Mouse (Mus musculus): Measurements from ENCODE around the gene Egfl6. TPM values are rescaled to one million over a fixed set of nuclear protein-coding genes. Genes with fewer than 3 reads are reported as not detected.

Gene Egfl6
- total RNA-seq, 1 experiment: 1.6 TPM

- H3K27ac ChIP-seq (ENCODE audit: insufficient read depth, low read depth, low read length, poor library complexity, severe bottlenecking): no peak overlapping the region
- no peaks in the 10 kb centered on the region for H3K9me3 ChIP-seq (ENCODE audit: control insufficient read depth, insufficient read depth, low read depth, low read length)
- H3K36me3 ChIP-seq (ENCODE audit: control insufficient read depth, insufficient read depth, low read length, poor library complexity, severe bottlenecking): no peaks in the 10 kb centered on the region
- H3K4me3 ChIP-seq (ENCODE audit: insufficient read depth in 1 of 2, low read depth in 1 of 2, low read length in 2 of 2, poor library complexity in 1 of 2, severe bottlenecking in 1 of 2): no peak overlapping the region
- in situ Hi-C loops (cut with MboI; ENCODE audit: low sequenced_read_pairs in 2 of 2, unreplicated experiment in 2 of 2): no loop called here
- no peak overlapping the region for H3K9ac ChIP-seq (ENCODE audit: insufficient read depth, low read depth, low read length, poor library complexity, severe bottlenecking)
- DNase-seq (ENCODE audit: low read depth, low spot score): no peak
- no peak for TF ChIP-seq HCFC1 (IDR thresholded peaks at IDR 0.05; ENCODE audit: borderline replicate concordance, insufficient read depth, low read length)
- TF ChIP-seq ZC3H11A (IDR thresholded peaks at IDR 0.05; ENCODE audit: borderline replicate concordance, low read depth, low read length): no peak
- no peak for TF ChIP-seq CHD2 (IDR thresholded peaks at IDR 0.05; ENCODE audit: low read depth, low read length)
- no peak for TF ChIP-seq ZNF384 (IDR thresholded peaks at IDR 0.05; ENCODE audit: low read depth, low read length)
- TF ChIP-seq MAFK (IDR thresholded peaks at IDR 0.05; ENCODE audit: insufficient read depth, low read depth, low read length): no peak
- H3K4me1 ChIP-seq (ENCODE audit: control insufficient read depth in 2 of 2, insufficient read depth in 2 of 2, low read length in 2 of 2, poor library complexity in 1 of 2): no peaks in the 10 kb centered on the region
Observed at GRCm38 (mm10) chrX:166495052-166495451, 90.5 kb downstream of the Egfl6 start.

- in situ Hi-C loops (cut with MboI; ENCODE audit: low sequenced_read_pairs in 2 of 2, unreplicated experiment in 2 of 2): no loop called here
- no peaks in the 10 kb centered on the region for H3K9me3 ChIP-seq (ENCODE audit: control insufficient read depth, insufficient read depth, low read depth, low read length)
- peak; percentile 86 for DNase-seq (ENCODE audit: low read depth, low spot score)
- peak within 1 kb of the TSS; percentile 97 for H3K9ac ChIP-seq (ENCODE audit: insufficient read depth, low read depth, low read length, poor library complexity, severe bottlenecking)
- no peaks in the 10 kb centered on the region; the same call in 1 of the 2 replicates for H3K36me3 ChIP-seq (ENCODE audit: control insufficient read depth, insufficient read depth, low read length, poor library complexity, severe bottlenecking)
- H3K4me1 ChIP-seq (ENCODE audit: control insufficient read depth in 2 of 2, insufficient read depth in 2 of 2, low read length in 2 of 2, poor library complexity in 1 of 2): no peaks in the 10 kb centered on the region; a peak in 2 of 4 replicates
- no peak for TF ChIP-seq ZC3H11A (IDR thresholded peaks at IDR 0.05; ENCODE audit: borderline replicate concordance, low read depth, low read length)
- no peak for TF ChIP-seq ZNF384 (IDR thresholded peaks at IDR 0.05; ENCODE audit: low read depth, low read length)
- TF ChIP-seq CHD2 (IDR thresholded peaks at IDR 0.05; ENCODE audit: low read depth, low read length): no peak
- TF ChIP-seq HCFC1 (IDR thresholded peaks at IDR 0.05; ENCODE audit: borderline replicate concordance, insufficient read depth, low read length): no peak
- no peak for TF ChIP-seq MAFK (IDR thresholded peaks at IDR 0.05; ENCODE audit: insufficient read depth, low read depth, low read length)
- peak within 1 kb of the TSS; percentile 97 to 98 for H3K4me3 ChIP-seq (ENCODE audit: insufficient read depth in 1 of 2, low read depth in 1 of 2, low read length in 2 of 2, poor library complexity in 1 of 2, severe bottlenecking in 1 of 2)
- peak within 1 kb of the TSS; percentile 83 for H3K27ac ChIP-seq (ENCODE audit: insufficient read depth, low read depth, low read length, poor library complexity, severe bottlenecking)
Observed at GRCm38 (mm10) chrX:166479365-166479983, 106.0 kb downstream of the Egfl6 start, which contains the start of gene Rab9. Gene Rab9, minus strand, starts transcription at chrX:166479867.

GRCm38 (mm10) chrX:166478631-166479364 is 106.7 kb downstream of the Egfl6 start:
- Histone ChIP-seq H3K4me1 (ENCODE audit: control insufficient read depth in 2 of 2, insufficient read depth in 2 of 2, low read length in 2 of 2, poor library complexity in 1 of 2) (no peaks in the 10 kb centered on the region; a peak in 2 of 4 replicates), H3K36me3 (ENCODE audit: control insufficient read depth, insufficient read depth, low read length, poor library complexity, severe bottlenecking) (no peaks in the 10 kb centered on the region; the same call in none of the 2 replicates), H3K27ac (ENCODE audit: insufficient read depth, low read depth, low read length, poor library complexity, severe bottlenecking) (peak overlapping the region; percentile 83), H3K9ac (ENCODE audit: insufficient read depth, low read depth, low read length, poor library complexity, severe bottlenecking) (peak overlapping the region; percentile 97), H3K9me3 (ENCODE audit: control insufficient read depth, insufficient read depth, low read depth, low read length) (no peaks in the 10 kb centered on the region), H3K4me3 (ENCODE audit: insufficient read depth in 1 of 2, low read depth in 1 of 2, low read length in 2 of 2, poor library complexity in 1 of 2, severe bottlenecking in 1 of 2) (peak overlapping the region; percentile 97 to 98)
- DNase-seq (ENCODE audit: low read depth, low spot score): peak; percentile 3
- in situ Hi-C loops (cut with MboI; ENCODE audit: low sequenced_read_pairs in 2 of 2, unreplicated experiment in 2 of 2): no loop called here
- no peak for TF ChIP-seq CHD2 (IDR thresholded peaks at IDR 0.05; ENCODE audit: low read depth, low read length)
- TF ChIP-seq ZC3H11A (IDR thresholded peaks at IDR 0.05; ENCODE audit: borderline replicate concordance, low read depth, low read length): no peak
- no peak for TF ChIP-seq HCFC1 (IDR thresholded peaks at IDR 0.05; ENCODE audit: borderline replicate concordance, insufficient read depth, low read length)
- TF ChIP-seq ZNF384 (IDR thresholded peaks at IDR 0.05; ENCODE audit: low read depth, low read length): no peak
- TF ChIP-seq MAFK (IDR thresholded peaks at IDR 0.05; ENCODE audit: insufficient read depth, low read depth, low read length): no peak

- DNase-seq (ENCODE audit: low read depth, low spot score): no peak
- TF ChIP-seq ZC3H11A (IDR thresholded peaks at IDR 0.05; ENCODE audit: borderline replicate concordance, low read depth, low read length): no peak
- Histone ChIP-seq H3K4me3 (ENCODE audit: insufficient read depth in 1 of 2, low read depth in 1 of 2, low read length in 2 of 2, poor library complexity in 1 of 2, severe bottlenecking in 1 of 2) (peak overlapping the region; percentile 11 to 28; a peak in 2 of 4 replicates), H3K9me3 (ENCODE audit: control insufficient read depth, insufficient read depth, low read depth, low read length) (no peaks in the 10 kb centered on the region), H3K36me3 (ENCODE audit: control insufficient read depth, insufficient read depth, low read length, poor library complexity, severe bottlenecking) (no peaks in the 10 kb centered on the region; the same call in none of the 2 replicates), H3K27ac (ENCODE audit: insufficient read depth, low read depth, low read length, poor library complexity, severe bottlenecking) (no peak overlapping the region), H3K9ac (ENCODE audit: insufficient read depth, low read depth, low read length, poor library complexity, severe bottlenecking) (peak overlapping the region; percentile 38; the same call in 1 of the 2 replicates), H3K4me1 (ENCODE audit: control insufficient read depth in 2 of 2, insufficient read depth in 2 of 2, low read length in 2 of 2, poor library complexity in 1 of 2) (no peaks in the 10 kb centered on the region; a peak in 1 of 4 replicates)
- in situ Hi-C loops (cut with MboI; ENCODE audit: low sequenced_read_pairs in 2 of 2, unreplicated experiment in 2 of 2): no loop called here
Observed at GRCm38 (mm10) chrX:166477393-166477792, 108.1 kb downstream of the Egfl6 start.

Other genes starting within 250 kb of the Egfl6 start
- gene Trappc2, start 145.1 kb downstream of the Egfl6 start, total RNA-seq (2012; rRNA removed): 5.0 and 13.3 TPM in 2 replicates
- 8.0 and 10.7 TPM in 2 replicates for gene Ofd1, start 145.0 kb downstream of the Egfl6 start, total RNA-seq (2012; rRNA removed)
- 16.5 and 30.0 TPM in 2 replicates for gene Rab9, start 105.9 kb downstream of the Egfl6 start, total RNA-seq (2012; rRNA removed)
- 3.2 and 4.0 TPM in 2 replicates for gene Tceanc, start 67.2 kb downstream of the Egfl6 start, total RNA-seq (2012; rRNA removed)

Measured in ES-E14 (cell line).